Mouse (Mus musculus): ENCODE results near the gene Mrvi1.

The Mrvi1 gene

GRCm38 (mm10) chr7:110982053-110982705 lies at the start of gene Mrvi1:
Gene Mrvi1 (minus strand): TSS chr7:110982461.
- DNase-seq: peak; percentile 70

GRCm38 (mm10) chr7:111029046-111029553 lies 46.8 kb upstream of the Mrvi1 start:
- DNase-seq: peak; percentile 39

- DNase-seq: peak; percentile 94
These were observed 46.2 kb upstream of the Mrvi1 start, which contains the start of gene Ctr9 for GRCm38 (mm10) chr7:111028281-111029045. Gene Ctr9 (plus strand): TSS chr7:111028951.

- DNase-seq: no peak
These were observed 42.7 kb upstream of the Mrvi1 start for GRCm38 (mm10) chr7:111024912-111025311.

GRCm38 (mm10) chr7:111024068-111024594 lies 41.9 kb upstream of the Mrvi1 start:
- DNase-seq: peak; percentile 50

- no peak for DNase-seq
These were observed 38.6 kb upstream of the Mrvi1 start for GRCm38 (mm10) chr7:111020814-111021213.

- no peak for DNase-seq
These were observed 34.7 kb upstream of the Mrvi1 start for GRCm38 (mm10) chr7:111016921-111017320.

GRCm38 (mm10) chr7:111015731-111016130 lies 33.5 kb upstream of the Mrvi1 start:
- no peak for DNase-seq

- peak; percentile 94 for DNase-seq
These were observed 32.6 kb upstream of the Mrvi1 start for GRCm38 (mm10) chr7:111014893-111015292.

GRCm38 (mm10) chr7:111014039-111014605 lies 31.9 kb upstream of the Mrvi1 start:
- peak; percentile 28 for DNase-seq

GRCm38 (mm10) chr7:111004136-111004840 lies 22.0 kb upstream of the Mrvi1 start:
- DNase-seq: no peak

- no peak for DNase-seq
These were observed 16.9 kb upstream of the Mrvi1 start for GRCm38 (mm10) chr7:110998887-110999827.

GRCm38 (mm10) chr7:110991221-110991494 lies 8.9 kb upstream of the Mrvi1 start:
- no peak for DNase-seq

- no peak for DNase-seq
These were observed 8.3 kb upstream of the Mrvi1 start for GRCm38 (mm10) chr7:110990356-110991220.

GRCm38 (mm10) chr7:110989286-110989879 lies 7.1 kb upstream of the Mrvi1 start:
- no peak for DNase-seq

GRCm38 (mm10) chr7:110988081-110988480 lies 5.8 kb upstream of the Mrvi1 start:
- no peak for DNase-seq

- DNase-seq: peak; percentile 28
These were observed 3.5 kb upstream of the Mrvi1 start for GRCm38 (mm10) chr7:110985581-110986265.

- DNase-seq: peak; percentile 54
These were observed 1.4 kb upstream of the Mrvi1 start for GRCm38 (mm10) chr7:110983621-110984020.

GRCm38 (mm10) chr7:110982764-110983163 lies 503 bp upstream of the Mrvi1 start:
- DNase-seq: peak; percentile 80

- DNase-seq: peak; percentile 45
These were observed 1.2 kb downstream of the Mrvi1 start for GRCm38 (mm10) chr7:110981036-110981435.

Data from lung, postnatal 36 days (tissue).